Mouse (Mus musculus) midbrain, embryonic 10.5 days (tissue): ENCODE results near the gene Fam122c. TPM values are rescaled to one million over a fixed set of nuclear protein-coding genes. Genes with fewer than 3 reads are reported as not detected.

Source experiments
- polyA plus RNA-seq: library from polyadenylated mRNA; unstranded; fragments of >200 nt; fragmentation: Nextera tagmentation; extraction: Ambion mirVana; gene quantifications from 2 replicates; pipeline ENCODE4 v1.2.1, GENCODE M21; 2016

Gene Fam122c
- polyA plus RNA-seq, 1 experiment from 2014 or later, result not detected

Other genes starting within 250 kb of the Fam122c start
- 1.6 and 3.2 TPM in 2 replicates for gene Plac1, start 33.3 kb upstream of the Fam122c start, polyA plus RNA-seq
- 6.3 and 6.5 TPM in 2 replicates for gene Fam122b, start 3.6 kb upstream of the Fam122c start, polyA plus RNA-seq
- gene Mospd1, start 97.1 kb downstream of the Fam122c start, polyA plus RNA-seq, result 49.2 and 52.9 TPM in 2 replicates
- not detected in 2 replicates for gene Etd, start 161.5 kb downstream of the Fam122c start, polyA plus RNA-seq